Mouse (Mus musculus) forebrain, embryonic 10.5 days (tissue): ENCODE results near the gene Ccdc57. TPM values are rescaled to one million over a fixed set of nuclear protein-coding genes. Genes with fewer than 3 reads are reported as not detected.
A peak's percentile ranks its signal among the peaks of the same experiment; 100 is the strongest.

Experiments
- DNase-seq: peaks from one replicate; pipeline ENCODE4 v3.0.0-alpha.2; 2017; ENCODE audit warnings: low spot score; ENCODE audit errors: extremely low spot score
- H3K27ac ChIP-seq: fragments of 300-500 bp; sonication (generic); 2 replicates; pipeline ENCODE4 v1.5.1; 2016; ENCODE audit warnings: mild to moderate bottlenecking
- H3K27me3 ChIP-seq: fragments of 300-500 bp; sonication (generic); 2 replicates; pipeline ENCODE4 v1.6.1; 2016; ENCODE audit warnings: mild to moderate bottlenecking; ENCODE audit not compliant: poor library complexity, severe bottlenecking
- H3K36me3 ChIP-seq: fragments of 300-500 bp; sonication (generic); replicated peaks from 2 replicates; pipeline ENCODE4 v1.6.1; 2016; ENCODE audit warnings: mild to moderate bottlenecking, moderate library complexity
- H3K4me1 ChIP-seq: fragments of 300-500 bp; sonication (generic); 2 replicates; pipeline ENCODE4 v1.6.1; 2016
- H3K4me3 ChIP-seq: fragments of 300-500 bp; sonication (generic); 2 replicates; pipeline ENCODE4 v1.5.1; 2016; ENCODE audit warnings: mild to moderate bottlenecking, moderate library complexity
- H3K9me3 ChIP-seq: fragments of 300-500 bp; sonication (generic); 2 replicates; pipeline ENCODE4 v1.6.1; 2016; ENCODE audit warnings: mild to moderate bottlenecking, moderate library complexity
- WGBS: fragments of 180-500 bp; shearing (Covaris S2); methylation state at CpG from one replicate; pipeline ENCODE4 v1.1.7; 2016; 5-methylcytosine and 5-hydroxymethylcytosine counted together
- polyA plus RNA-seq: library from polyadenylated mRNA; unstranded; fragments of >200 nt; fragmentation: Nextera tagmentation; extraction: Ambion mirVana; gene quantifications from 2 replicates; pipeline ENCODE4 v1.2.1, GENCODE M21; 2016

The Ccdc57 gene
- polyA plus RNA-seq, 1 experiment from 2014 or later = 8.6 TPM

DNA sequence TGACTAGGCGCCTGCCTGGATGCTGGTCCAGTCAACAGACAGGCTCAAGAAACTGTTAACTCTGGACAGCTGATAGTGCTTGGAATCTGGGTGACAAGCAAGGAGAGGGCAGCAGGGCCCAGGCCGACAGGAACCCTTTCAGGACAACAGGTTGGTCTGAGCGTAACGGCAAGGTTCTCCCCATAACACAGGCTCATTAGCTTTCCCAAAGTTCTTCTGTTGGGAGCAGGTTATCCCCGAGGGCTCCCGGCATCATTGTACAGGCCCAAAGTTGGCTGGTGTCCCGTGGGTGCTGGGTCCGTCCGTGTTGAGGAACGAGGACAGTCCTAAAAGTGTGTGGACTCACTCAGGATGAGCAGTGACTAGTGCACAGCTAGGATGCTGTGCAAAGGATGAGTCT is 17.2 kb upstream of the Ccdc57 start:
- Histone ChIP-seq H3K27ac (peak overlapping the region; percentile 94), H3K4me1 (peaks cover 69% of the 10 kb centered on the region), H3K9me3 (no peaks in the 10 kb centered on the region), H3K4me3 (peak overlapping the region; percentile 74), H3K36me3 (peaks cover 32% of the 10 kb centered on the region), H3K27me3 (peaks cover 22% of the 10 kb centered on the region)
- DNase-seq = no peak
- 6% methylated on average over 10 of the region's 10 CpGs for WGBS

- Histone ChIP-seq H3K27ac (peak overlapping the region; percentile 94), H3K9me3 (no peaks in the 10 kb centered on the region)
- WGBS = under 1% methylated on average over 75 of the region's 75 CpGs
Measured at GRCm38 (mm10) chr11:120948861-120949851, 16.5 kb upstream of the Ccdc57 start.

DNA sequence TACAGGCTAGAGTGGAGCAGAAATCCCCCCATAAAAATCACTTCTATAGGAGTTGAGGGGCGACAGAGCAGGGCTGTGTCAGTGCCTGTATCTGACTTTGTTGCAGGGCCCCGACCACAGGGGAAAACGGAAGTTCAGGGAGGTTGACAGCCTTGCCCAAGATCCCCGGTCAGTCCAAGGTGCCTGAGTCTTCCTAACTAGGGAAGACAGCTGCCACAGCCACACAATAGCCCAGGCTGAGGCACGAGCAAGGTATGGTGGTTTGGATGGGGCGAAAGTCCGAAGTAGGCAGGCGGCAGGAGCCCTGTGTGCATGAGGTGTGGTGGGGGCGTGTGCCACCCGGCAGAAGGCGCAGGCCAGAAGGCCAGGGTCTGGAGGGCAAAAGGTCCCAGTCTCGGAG is 15.7 kb upstream of the Ccdc57 start, which contains the start of gene Slc16a3:
TSS of gene Slc16a3 (plus strand) at position 153 of the 400 bp plus-strand sequence.
- peak within 1 kb of the TSS; percentile 94 for H3K27ac ChIP-seq
- peaks cover 17% of the 10 kb centered on the region for H3K36me3 ChIP-seq
- no peaks in the 10 kb centered on the region for H3K9me3 ChIP-seq
- peaks cover 22% of the 10 kb centered on the region for H3K27me3 ChIP-seq
- H3K4me3 ChIP-seq = peak within 1 kb of the TSS; percentile 74
- peaks cover 57% of the 10 kb centered on the region for H3K4me1 ChIP-seq
- no peak for DNase-seq
- 38% methylated on average over 12 of the region's 12 CpGs for whole genome bisulfite sequencing

More at GRCm38 (mm10) chr11:120948861-120949851, 16.5 kb upstream of the Ccdc57 start:
- Histone ChIP-seq H3K27me3 (peaks cover 22% of the 10 kb centered on the region), H3K4me1 (peaks cover 63% of the 10 kb centered on the region), H3K4me3 (peak overlapping the region; percentile 74), H3K36me3 (peaks cover 25% of the 10 kb centered on the region)
- DNase-seq = peak; percentile 74

GRCm38 (mm10) chr11:120945926-120946325 is 13.3 kb upstream of the Ccdc57 start:
- Histone ChIP-seq H3K4me1 (peaks cover 35% of the 10 kb centered on the region), H3K4me3 (no peak overlapping the region), H3K9me3 (no peaks in the 10 kb centered on the region), H3K27ac (no peak overlapping the region), H3K27me3 (peaks cover 22% of the 10 kb centered on the region), H3K36me3 (no peaks in the 10 kb centered on the region)
- DNase-seq = no peak
- 96% methylated on average over 5 of the region's 5 CpGs for WGBS

- no peak for DNase-seq
- WGBS = 81% methylated on average over 7 of the region's 7 CpGs
Measured at GRCm38 (mm10) chr11:120945266-120945665, 12.6 kb upstream of the Ccdc57 start.

GRCm38 (mm10) chr11:120940959-120941358 is 8.3 kb upstream of the Ccdc57 start:
- 91% methylated on average over 6 of the region's 6 CpGs for WGBS
- peaks cover 10% of the 10 kb centered on the region; the same call in 1 of the 2 replicates for H3K4me1 ChIP-seq

More at GRCm38 (mm10) chr11:120945266-120945665, 12.6 kb upstream of the Ccdc57 start:
- Histone ChIP-seq H3K27ac (no peak overlapping the region), H3K4me3 (no peak overlapping the region), H3K36me3 (no peaks in the 10 kb centered on the region), H3K27me3 (peaks cover 22% of the 10 kb centered on the region), H3K9me3 (no peaks in the 10 kb centered on the region), H3K4me1 (peaks cover 28% of the 10 kb centered on the region)

DNA sequence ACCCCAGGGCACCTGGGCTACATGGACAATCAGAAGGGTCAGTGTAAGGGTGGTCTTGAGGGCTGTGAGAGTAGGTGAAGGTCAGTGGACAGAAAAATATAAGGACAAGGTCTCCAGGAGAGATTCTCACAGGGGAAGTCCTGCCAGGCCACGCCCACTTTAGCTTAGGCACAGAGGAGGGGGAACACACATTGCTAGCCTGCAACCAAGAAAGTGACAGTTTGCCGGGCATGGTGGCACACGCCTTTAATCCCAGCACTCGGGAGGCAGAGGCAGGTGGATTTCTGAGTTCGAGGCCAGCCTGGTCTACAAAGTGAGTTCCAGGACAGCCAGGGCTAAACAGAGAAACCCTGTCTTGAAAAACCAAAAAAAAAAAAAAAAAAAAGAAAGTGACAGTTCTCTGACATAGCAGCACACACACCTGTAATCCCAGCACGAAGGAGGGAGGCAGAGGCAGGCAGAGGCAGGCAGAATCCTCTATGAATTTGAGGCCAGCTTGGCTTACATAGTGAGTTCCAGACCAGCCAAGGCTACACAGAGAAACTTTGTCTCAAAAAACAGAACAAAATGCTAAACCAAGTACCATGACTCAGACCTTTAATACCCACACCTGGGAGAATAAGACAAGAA is 7.2 kb upstream of the Ccdc57 start:
- Histone ChIP-seq H3K36me3 (no peaks in the 10 kb centered on the region), H3K27ac (no peak overlapping the region), H3K9me3 (no peaks in the 10 kb centered on the region), H3K4me3 (no peak overlapping the region), H3K4me1 (peaks cover 10% of the 10 kb centered on the region; the same call in 1 of the 2 replicates), H3K27me3 (no peaks in the 10 kb centered on the region)
- WGBS = 71% methylated on average over 6 of the region's 6 CpGs
- DNase-seq = no peak

More at GRCm38 (mm10) chr11:120940959-120941358, 8.3 kb upstream of the Ccdc57 start:
- no peak for DNase-seq
- Histone ChIP-seq H3K9me3 (no peaks in the 10 kb centered on the region), H3K4me3 (no peak overlapping the region), H3K27ac (no peak overlapping the region), H3K36me3 (no peaks in the 10 kb centered on the region), H3K27me3 (no peaks in the 10 kb centered on the region)

DNA sequence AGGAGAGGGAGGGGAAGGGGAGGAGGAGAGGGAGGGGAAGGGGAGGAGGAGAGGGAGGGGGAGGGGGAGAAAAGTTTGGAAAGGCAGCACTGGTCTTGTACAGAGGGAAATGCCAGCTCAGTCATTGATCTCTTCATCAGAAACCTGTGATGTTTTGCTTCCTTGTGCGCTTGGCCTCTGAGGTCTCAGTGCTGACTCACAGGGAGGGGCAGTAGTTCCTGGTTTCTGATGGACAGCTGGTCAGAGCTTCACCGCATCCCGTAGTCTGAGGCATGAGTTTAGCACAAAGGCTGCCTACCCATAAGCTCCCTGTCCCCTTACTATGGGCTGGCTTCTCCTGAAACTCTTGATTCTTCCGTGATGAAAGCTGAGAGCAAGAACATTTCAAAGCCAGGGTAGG is 6.1 kb upstream of the Ccdc57 start:
- Histone ChIP-seq H3K27me3 (no peaks in the 10 kb centered on the region), H3K36me3 (no peaks in the 10 kb centered on the region), H3K4me1 (peaks cover 10% of the 10 kb centered on the region; the same call in 1 of the 2 replicates), H3K27ac (no peak overlapping the region), H3K9me3 (no peaks in the 10 kb centered on the region), H3K4me3 (no peak overlapping the region)
- WGBS = 64% methylated on average over 4 of the region's 4 CpGs
- no peak for DNase-seq

DNA sequence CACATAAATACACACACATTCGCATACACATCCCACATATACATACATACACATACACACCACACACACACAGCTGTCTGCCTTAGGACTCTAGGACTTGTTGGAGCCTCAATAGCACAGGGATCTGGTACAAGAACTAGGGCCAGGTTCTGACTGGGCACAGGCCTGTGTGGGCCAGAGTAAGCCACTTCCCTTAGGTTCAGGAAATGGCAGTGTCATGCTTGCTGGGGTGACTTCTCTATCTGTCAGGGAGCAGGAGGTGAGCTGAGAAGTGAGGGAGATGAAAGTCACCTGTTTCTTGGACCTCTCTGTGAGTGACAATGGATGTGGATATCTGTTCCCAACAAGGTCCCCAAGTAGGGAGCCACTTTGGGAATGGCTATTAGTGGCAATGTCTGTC is 5.3 kb upstream of the Ccdc57 start:
- Histone ChIP-seq H3K4me1 (peaks cover 14% of the 10 kb centered on the region), H3K36me3 (no peaks in the 10 kb centered on the region), H3K27me3 (no peaks in the 10 kb centered on the region), H3K9me3 (no peaks in the 10 kb centered on the region), H3K4me3 (no peak overlapping the region), H3K27ac (no peak overlapping the region)
- DNase-seq = no peak
- WGBS = 95% methylated on average over 1 of the region's 1 CpGs

GRCm38 (mm10) chr11:120931479-120931878 is 1.2 kb downstream of the Ccdc57 start:
- WGBS = 93% methylated on average over 4 of the region's 4 CpGs
- DNase-seq = no peak

DNA sequence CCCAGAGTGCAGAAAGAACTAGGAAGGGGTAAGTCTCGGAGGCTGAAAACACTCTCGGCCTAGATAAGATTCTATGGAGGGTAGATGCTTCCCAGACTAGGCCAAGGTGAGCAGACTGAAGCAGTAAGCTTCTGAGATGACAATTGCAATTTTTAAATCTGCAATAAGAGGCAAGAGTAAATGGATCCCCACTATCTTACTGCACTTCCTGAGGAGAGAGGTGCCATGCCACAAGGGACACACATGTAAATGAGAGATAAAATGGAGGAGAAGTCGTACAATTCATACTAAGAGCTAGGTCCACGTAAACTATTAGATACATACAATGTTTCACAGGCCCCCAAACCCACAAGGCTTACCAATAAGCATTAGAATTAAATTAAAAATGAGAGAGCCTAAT is 4.2 kb downstream of the Ccdc57 start:
- Histone ChIP-seq H3K27me3 (no peaks in the 10 kb centered on the region), H3K4me3 (no peak overlapping the region), H3K36me3 (peaks cover 52% of the 10 kb centered on the region), H3K27ac (no peak overlapping the region), H3K9me3 (peaks cover 4% of the 10 kb centered on the region; the same call in 1 of the 2 replicates), H3K4me1 (peaks cover 18% of the 10 kb centered on the region)
- no peak for DNase-seq
- WGBS = 95% methylated on average over 4 of the region's 4 CpGs

More at GRCm38 (mm10) chr11:120931479-120931878, 1.2 kb downstream of the Ccdc57 start:
- Histone ChIP-seq H3K27me3 (no peaks in the 10 kb centered on the region), H3K4me1 (peaks cover 18% of the 10 kb centered on the region), H3K9me3 (peaks cover 4% of the 10 kb centered on the region; the same call in 1 of the 2 replicates), H3K4me3 (no peak overlapping the region; the same call in 1 of the 2 replicates), H3K27ac (no peak overlapping the region), H3K36me3 (peaks cover 21% of the 10 kb centered on the region)

DNA sequence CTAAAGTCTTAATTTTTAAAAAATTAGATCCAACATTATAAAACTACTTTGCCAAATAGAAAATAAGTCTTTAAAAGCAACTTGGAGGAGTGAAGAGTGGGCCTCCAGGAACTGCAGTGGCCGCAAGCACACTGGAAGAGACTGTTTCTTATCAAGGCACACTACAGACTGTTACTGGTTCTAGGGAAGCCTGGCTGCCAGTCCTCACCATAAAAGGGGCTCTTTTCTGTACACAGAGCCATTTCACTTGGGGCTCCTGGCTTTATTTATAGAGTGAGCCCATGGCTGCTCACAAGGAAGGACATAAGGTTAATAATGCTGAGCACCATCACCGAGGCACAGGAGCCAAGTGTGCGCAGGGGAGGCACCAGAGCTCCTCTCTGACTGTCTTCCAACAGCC is 10.1 kb downstream of the Ccdc57 start:
- no peak for DNase-seq
- Histone ChIP-seq H3K4me1 (no peaks in the 10 kb centered on the region), H3K27ac (no peak overlapping the region), H3K4me3 (no peak overlapping the region), H3K9me3 (no peaks in the 10 kb centered on the region), H3K36me3 (peaks cover 88% of the 10 kb centered on the region), H3K27me3 (no peaks in the 10 kb centered on the region)
- WGBS = 91% methylated on average over 3 of the region's 3 CpGs
